Mouse (Mus musculus) forebrain, embryonic 11.5 days (tissue): ENCODE measurements around the gene Cerk. TPM values are rescaled to one million over a fixed set of nuclear protein-coding genes. Genes with fewer than 3 reads are reported as not detected.
"Not testable (repeated sequence)": the region's sequence is repeated elsewhere in the genome, so short reads cannot be mapped to it uniquely, and the experiment has no call there.

Experiments
- ATAC-seq: fragments of 200-750 bp; cut with Nextera tagmentation; replicated peaks from 2 replicates; pipeline ENCODE4 v1.8.0; 2017; ENCODE audit warnings: moderate TSS enrichment; ENCODE audit not compliant: low FRiP score
- DNase-seq: peaks from one replicate; pipeline ENCODE4 v3.0.0-alpha.2; 2017; ENCODE audit warnings: low spot score
- H3K27ac ChIP-seq: fragments of 300-500 bp; sonication (generic); 2 replicates; pipeline ENCODE4 v1.5.1; 2014; ENCODE audit warnings: low read depth, low read length
- H3K27me3 ChIP-seq: fragments of 300-500 bp; sonication (generic); 2 replicates; pipeline ENCODE4 v1.6.1; 2014; ENCODE audit warnings: mild to moderate bottlenecking, low read length, mixed read lengths; ENCODE audit not compliant: control insufficient read depth, insufficient read depth
- H3K36me3 ChIP-seq: fragments of 300-500 bp; sonication (generic); 2 replicates; pipeline ENCODE4 v1.6.1; 2014; ENCODE audit warnings: mild to moderate bottlenecking, low read length, moderate library complexity, mixed read lengths; ENCODE audit not compliant: control insufficient read depth, insufficient read depth
- H3K4me1 ChIP-seq: fragments of 300-500 bp; sonication (generic); replicated peaks from 2 replicates; pipeline ENCODE4 v1.6.1; 2014; ENCODE audit warnings: low read length, mixed read lengths; ENCODE audit not compliant: control insufficient read depth, insufficient read depth
- H3K4me2 ChIP-seq: fragments of 300-500 bp; sonication (generic); 2 replicates; pipeline ENCODE4 v1.6.1; 2014; ENCODE audit warnings: low read depth, mild to moderate bottlenecking, low read length, moderate library complexity, mixed read lengths; ENCODE audit not compliant: severe bottlenecking
- H3K4me3 ChIP-seq: fragments of 300-500 bp; sonication (generic); 2 replicates; pipeline ENCODE4 v1.5.1; 2014; ENCODE audit warnings: low read depth, low read length
- H3K9ac ChIP-seq: fragments of 300-500 bp; sonication (generic); 2 replicates; pipeline ENCODE4 v1.6.1; 2014; ENCODE audit warnings: low read length
- H3K9me3 ChIP-seq: fragments of 300-500 bp; sonication (generic); 2 replicates; pipeline ENCODE4 v1.6.1; 2016; ENCODE audit warnings: low read length, mixed read lengths; ENCODE audit not compliant: control insufficient read depth
- WGBS: fragments of 180-500 bp; shearing (Covaris S2); extraction: QIAGEN DNeasy Blood & Tissue Kit; methylation state at CpG from one replicate; pipeline ENCODE4 v1.1.7; 2014; 5-methylcytosine and 5-hydroxymethylcytosine counted together
- polyA plus RNA-seq: library from polyadenylated mRNA; unstranded; fragments of >200 nt; fragmentation: Nextera tagmentation; extraction: Ambion mirVana; gene quantifications from 2 replicates; pipeline ENCODE4 v1.2.1, GENCODE M21; 2014

Gene Cerk
- polyA plus RNA-seq, 1 experiment from 2014 or later, result 17.4 TPM

DNA sequence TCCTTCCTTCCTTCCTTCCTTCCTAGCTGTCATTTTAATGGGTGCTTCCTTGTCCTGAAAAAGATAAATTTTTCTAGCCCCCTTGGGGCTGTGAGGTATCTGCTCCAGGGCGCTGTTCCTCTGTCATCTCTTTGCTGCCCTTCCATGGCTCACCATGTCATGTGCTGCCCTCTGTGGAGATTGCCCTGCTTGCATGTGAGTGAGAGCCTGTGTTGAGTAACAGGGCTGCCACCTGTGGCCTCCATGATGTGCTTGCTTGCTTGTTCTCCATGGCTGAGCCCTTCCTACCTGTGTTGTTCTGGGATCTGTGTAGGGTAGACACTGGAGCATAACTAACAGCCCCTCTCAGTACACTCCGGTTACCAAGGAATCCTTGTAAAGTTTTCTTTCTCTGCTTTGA, 41.0 kb upstream of the Cerk start:
- Histone ChIP-seq H3K4me2 (no peak overlapping the region), H3K4me1 (no peaks in the 10 kb centered on the region), H3K36me3 (no peaks in the 10 kb centered on the region), H3K9ac (no peak overlapping the region), H3K4me3 (no peak overlapping the region), H3K27ac (no peak overlapping the region), H3K27me3 (no peaks in the 10 kb centered on the region), H3K9me3 (no peaks in the 10 kb centered on the region)
- 79% methylated on average over 2 of the region's 2 CpGs for WGBS
- no peak for ATAC-seq
- DNase-seq, result no peak

DNA sequence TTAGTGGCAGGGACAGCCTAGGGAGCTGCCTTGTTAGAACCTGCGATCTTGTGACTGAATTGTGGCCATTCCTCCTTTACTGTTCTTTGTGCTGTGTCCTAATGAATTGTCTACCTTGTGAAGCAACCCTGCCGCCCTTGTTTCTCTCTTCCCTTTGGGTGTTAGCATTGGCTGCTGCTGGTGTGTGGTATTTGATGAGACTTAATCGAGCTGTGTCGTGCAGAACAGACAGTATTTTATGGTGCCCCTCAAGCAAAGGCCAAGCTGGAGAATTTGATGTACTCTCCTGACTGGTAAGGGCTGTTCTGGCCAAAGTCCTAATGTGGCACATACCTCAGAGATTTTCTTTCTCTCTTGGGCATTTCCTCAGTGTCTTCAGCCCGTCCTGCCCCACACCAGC, 40.3 kb upstream of the Cerk start:
- WGBS, result 84% methylated on average over 5 of the region's 5 CpGs
- Histone ChIP-seq H3K9me3 (no peaks in the 10 kb centered on the region), H3K9ac (no peak overlapping the region), H3K4me2 (no peak overlapping the region), H3K36me3 (no peaks in the 10 kb centered on the region), H3K27ac (no peak overlapping the region), H3K27me3 (no peaks in the 10 kb centered on the region), H3K4me1 (no peaks in the 10 kb centered on the region), H3K4me3 (no peak overlapping the region)
- DNase-seq (no peak), ATAC-seq (no peak)

DNA sequence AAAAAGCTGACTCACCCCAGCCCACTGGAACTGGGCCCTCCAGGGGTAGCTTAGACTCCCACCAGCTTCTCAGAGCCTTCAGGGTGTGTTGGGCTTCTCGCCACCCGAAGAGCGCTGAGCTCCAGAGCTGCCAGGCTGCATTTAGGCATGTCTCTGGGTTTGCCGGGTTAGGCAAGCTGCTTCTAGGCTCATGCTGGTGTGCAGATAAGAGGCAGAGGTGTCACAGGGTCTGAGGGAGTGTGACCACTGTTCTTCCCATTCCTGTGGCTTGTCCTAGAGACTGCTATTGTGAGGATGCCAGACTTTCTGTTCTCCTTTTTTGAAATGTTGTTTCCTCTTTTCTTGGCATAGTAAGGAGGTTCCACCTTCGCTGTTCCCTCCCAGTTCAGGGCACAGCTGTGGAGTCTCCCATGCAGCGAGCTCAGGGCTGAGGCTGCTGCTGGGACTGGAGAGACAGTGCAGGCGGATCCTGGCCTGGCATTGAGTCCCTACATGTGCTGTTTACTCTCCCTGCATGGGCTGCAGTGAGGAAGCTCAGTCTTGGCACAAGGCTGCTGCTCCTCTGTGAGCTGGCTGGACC, 39.1 kb upstream of the Cerk start:
- DNase-seq (no peak), ATAC-seq (no peak)
- WGBS, result 91% methylated on average over 7 of the region's 7 CpGs
- Histone ChIP-seq H3K9me3 (no peaks in the 10 kb centered on the region), H3K27ac (no peak overlapping the region), H3K36me3 (no peaks in the 10 kb centered on the region), H3K9ac (no peak overlapping the region), H3K4me3 (no peak overlapping the region), H3K4me2 (no peak overlapping the region), H3K27me3 (no peaks in the 10 kb centered on the region), H3K4me1 (no peaks in the 10 kb centered on the region)

DNA sequence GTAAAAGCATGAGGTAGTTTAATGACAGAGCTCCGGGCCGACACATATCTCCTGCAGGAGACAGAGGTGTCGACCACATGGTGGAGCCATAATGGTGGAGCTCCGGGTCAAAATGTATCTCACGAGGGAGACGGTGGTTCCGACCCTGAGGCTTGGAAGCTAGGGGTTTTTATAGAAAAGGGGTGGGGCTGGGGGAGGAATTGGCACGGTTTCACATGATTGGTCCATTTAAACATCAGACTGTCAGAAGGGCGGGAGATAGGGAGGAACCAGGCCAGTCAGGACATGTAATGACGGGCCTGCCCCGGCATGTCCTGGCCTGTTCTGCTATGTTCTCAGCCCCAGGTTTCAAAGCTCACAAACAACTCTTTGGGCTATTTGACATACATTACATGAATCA, 36.0 kb upstream of the Cerk start:
- H3K27ac ChIP-seq, DNase-seq, H3K4me3 ChIP-seq, H3K9me3 ChIP-seq, H3K4me2 ChIP-seq, H3K4me1 ChIP-seq, ATAC-seq, H3K9ac ChIP-seq, H3K36me3 ChIP-seq, H3K27me3 ChIP-seq: not testable (repeated sequence)
- WGBS, result 89% methylated on average over 11 of the region's 11 CpGs

DNA sequence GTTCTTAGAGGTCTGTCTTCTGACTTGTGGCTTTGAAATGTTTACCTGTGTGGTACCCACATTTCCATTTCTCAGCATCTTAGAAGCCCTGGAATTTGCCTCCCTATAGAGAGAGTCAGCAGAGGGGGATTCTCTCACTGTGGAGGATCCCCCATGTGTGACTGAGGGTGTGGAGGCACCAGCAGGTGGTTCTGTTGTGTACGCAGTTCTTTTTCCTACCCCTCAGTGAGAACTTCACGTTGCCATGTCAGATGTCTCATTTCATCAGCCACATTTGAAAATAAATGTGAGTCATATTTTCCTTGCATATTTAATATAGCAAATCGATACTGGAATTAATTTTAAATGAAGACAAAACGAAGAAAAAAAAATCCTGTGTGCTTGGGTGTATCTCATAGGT, 35.4 kb upstream of the Cerk start:
- Histone ChIP-seq H3K27me3 (no peaks in the 10 kb centered on the region), H3K4me1 (no peaks in the 10 kb centered on the region), H3K9me3 (no peaks in the 10 kb centered on the region), H3K4me3 (no peak overlapping the region), H3K36me3 (no peaks in the 10 kb centered on the region), H3K9ac (no peak overlapping the region), H3K4me2 (no peak overlapping the region), H3K27ac (no peak overlapping the region)
- 87% methylated on average over 4 of the region's 4 CpGs for WGBS
- DNase-seq, result no peak
- no peak for ATAC-seq

DNA sequence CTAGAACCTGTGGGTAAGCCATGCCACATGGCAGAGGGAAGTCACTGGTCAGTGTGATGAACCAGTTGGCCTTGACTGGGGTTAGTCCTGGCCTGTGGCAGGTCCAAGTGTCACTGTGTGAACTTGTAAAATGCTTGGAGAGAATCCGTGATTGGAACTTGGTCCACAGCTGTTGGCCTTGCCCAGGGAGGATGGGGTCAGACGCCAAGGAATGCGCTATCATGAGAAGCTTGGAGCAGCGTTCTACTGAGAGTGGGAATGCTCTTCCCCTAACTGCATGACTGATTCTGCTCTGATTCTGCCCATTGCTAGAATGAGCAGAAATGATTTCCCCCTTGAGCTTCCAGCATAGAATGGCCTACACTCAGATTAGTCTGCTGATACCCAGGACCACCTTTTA, 34.8 kb upstream of the Cerk start:
- H3K4me3 ChIP-seq, result no peak overlapping the region
- H3K4me1 ChIP-seq, result no peaks in the 10 kb centered on the region
- WGBS, result 87% methylated on average over 4 of the region's 4 CpGs
- H3K36me3 ChIP-seq, result no peaks in the 10 kb centered on the region
- H3K4me2 ChIP-seq, result no peak overlapping the region
- no peak overlapping the region for H3K9ac ChIP-seq
- no peaks in the 10 kb centered on the region for H3K27me3 ChIP-seq
- no peak overlapping the region for H3K27ac ChIP-seq
- DNase-seq (no peak), ATAC-seq (no peak)
- H3K9me3 ChIP-seq, result no peaks in the 10 kb centered on the region

DNA sequence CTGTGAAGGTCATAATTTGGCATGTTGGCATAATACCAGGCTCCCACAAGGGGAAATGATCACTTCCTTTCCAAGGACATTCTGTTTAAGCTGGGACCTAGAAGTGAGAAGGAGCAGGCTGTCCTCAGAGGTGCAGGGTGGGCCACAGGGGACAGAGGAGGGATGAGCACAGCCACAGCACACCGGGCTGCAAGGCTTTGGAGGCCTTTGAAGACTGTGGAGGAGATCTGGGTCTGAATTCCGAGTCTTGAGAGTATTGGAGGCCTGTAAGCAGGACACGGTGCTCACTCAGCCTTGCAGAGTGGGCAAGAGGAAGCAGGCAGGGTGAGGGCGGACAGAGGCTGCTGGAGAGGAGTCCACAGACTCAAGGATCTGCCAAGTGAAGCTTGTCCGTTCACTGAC, 34.3 kb upstream of the Cerk start:
- no peaks in the 10 kb centered on the region for H3K4me1 ChIP-seq
- H3K27me3 ChIP-seq, result no peaks in the 10 kb centered on the region
- WGBS, result 71% methylated on average over 5 of the region's 5 CpGs
- ATAC-seq (no peak), DNase-seq (no peak)
- H3K36me3 ChIP-seq, result no peaks in the 10 kb centered on the region
- H3K4me3 ChIP-seq, result no peak overlapping the region
- H3K9me3 ChIP-seq, result no peaks in the 10 kb centered on the region
- no peak overlapping the region for H3K4me2 ChIP-seq
- H3K27ac ChIP-seq, result no peak overlapping the region
- no peak overlapping the region for H3K9ac ChIP-seq

DNA sequence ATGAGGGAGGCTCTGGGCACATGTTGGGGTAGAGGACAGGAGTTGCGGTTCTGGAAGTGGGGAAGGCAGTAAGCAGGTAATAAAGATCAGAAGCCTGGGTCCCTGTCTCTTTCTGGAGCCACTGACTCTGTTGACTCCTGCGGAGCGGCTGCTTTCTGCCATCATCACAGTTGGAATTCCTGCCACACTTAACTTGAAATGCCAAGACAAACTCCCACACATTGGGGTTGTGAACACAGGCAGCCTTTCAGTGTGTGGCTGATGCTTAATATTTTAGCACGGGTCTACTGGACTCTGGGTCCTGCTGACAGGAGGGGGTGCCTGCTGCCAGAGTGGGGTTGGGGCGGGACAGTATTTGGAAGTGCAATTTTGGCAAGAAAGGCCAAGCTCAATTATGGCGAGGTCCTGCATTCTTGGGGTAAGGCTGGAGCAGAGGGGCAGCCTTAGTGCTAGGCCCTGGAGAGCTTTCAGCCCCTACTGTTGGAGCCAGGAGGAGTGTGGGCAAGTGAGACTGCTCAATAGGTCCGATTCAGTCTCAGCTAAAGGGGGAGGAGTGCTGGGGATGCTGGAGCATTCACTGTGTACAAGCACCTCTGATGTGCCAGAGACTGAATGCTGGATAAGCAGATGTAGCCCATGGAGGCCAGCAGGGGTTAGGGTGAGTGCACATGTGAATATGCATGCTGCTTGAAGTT, 33.7 kb upstream of the Cerk start:
- no peak overlapping the region for H3K4me2 ChIP-seq
- no peak overlapping the region for H3K9ac ChIP-seq
- H3K27me3 ChIP-seq, result no peaks in the 10 kb centered on the region
- no peak for ATAC-seq
- H3K36me3 ChIP-seq, result no peaks in the 10 kb centered on the region
- peaks cover 4% of the 10 kb centered on the region for H3K4me1 ChIP-seq
- 88% methylated on average over 7 of the region's 7 CpGs for WGBS
- no peak for DNase-seq
- H3K9me3 ChIP-seq, result no peaks in the 10 kb centered on the region
- H3K27ac ChIP-seq, result no peak overlapping the region
- H3K4me3 ChIP-seq, result no peak overlapping the region

DNA sequence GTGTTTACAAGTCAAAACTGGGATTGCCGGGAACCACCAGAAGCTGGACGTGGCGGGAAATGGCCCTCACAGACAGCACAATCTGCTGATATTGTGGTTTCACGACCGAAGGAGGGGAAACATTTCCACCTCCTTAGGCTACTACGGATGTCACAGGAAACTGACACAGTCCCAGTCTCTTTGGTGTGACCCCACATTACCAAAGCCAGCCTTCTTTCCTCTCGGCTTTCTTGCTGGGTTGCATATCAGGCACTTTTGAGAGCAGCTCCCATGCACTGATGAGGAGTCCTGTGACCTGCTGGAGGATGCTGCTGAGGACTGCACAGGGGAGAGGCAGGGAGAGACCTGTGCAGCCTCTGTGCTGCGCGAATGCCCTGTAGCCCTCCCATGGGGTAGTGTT, 30.7 kb upstream of the Cerk start:
- ATAC-seq, H3K27me3 ChIP-seq, H3K27ac ChIP-seq, DNase-seq, H3K4me3 ChIP-seq, H3K9ac ChIP-seq, H3K9me3 ChIP-seq, H3K4me2 ChIP-seq, H3K36me3 ChIP-seq: not testable (repeated sequence)
- WGBS, result 78% methylated on average over 9 of the region's 9 CpGs
- peaks cover 11% of the 10 kb centered on the region for H3K4me1 ChIP-seq
